Mouse (Mus musculus): Measurements from ENCODE around the gene Fpgs. TPM values are rescaled to one million over a fixed set of nuclear protein-coding genes. Genes with fewer than 3 reads are reported as not detected.

Gene Fpgs
- total RNA-seq, 1 experiment from 2014 or later = 12.5 TPM

- DNase-seq = no peak
Observed at GRCm38 (mm10) chr2:32700966-32701743, 2.8 kb downstream of the Fpgs start.

GRCm38 (mm10) chr2:32699680-32700079 is 4.3 kb downstream of the Fpgs start:
- no peak for DNase-seq

GRCm38 (mm10) chr2:32694691-32695090 is 9.3 kb downstream of the Fpgs start:
- no peak for DNase-seq

- DNase-seq = peak; percentile 93
Observed at GRCm38 (mm10) chr2:32693823-32694411, 10.0 kb downstream of the Fpgs start.

DNA sequence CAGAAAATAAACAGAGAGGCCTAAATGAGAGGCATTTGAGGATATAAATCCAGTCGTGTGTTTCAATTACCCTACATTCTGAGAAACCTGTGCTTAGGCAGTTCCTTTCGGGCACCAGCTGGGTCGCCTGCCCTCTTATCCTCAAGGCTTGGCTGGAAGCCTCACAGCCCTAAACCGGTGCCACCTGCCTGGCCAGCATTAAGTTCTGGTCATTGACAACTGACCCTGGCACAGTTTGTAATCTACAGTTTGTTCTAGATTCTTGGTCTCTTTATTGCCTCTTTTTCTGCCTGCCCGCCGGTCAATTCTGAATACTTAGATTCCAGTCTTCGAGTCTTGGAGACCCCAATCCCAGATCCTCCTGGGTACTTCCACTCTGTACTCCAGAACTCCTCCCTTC is 10.7 kb downstream of the Fpgs start:
- DNase-seq = no peak

DNA sequence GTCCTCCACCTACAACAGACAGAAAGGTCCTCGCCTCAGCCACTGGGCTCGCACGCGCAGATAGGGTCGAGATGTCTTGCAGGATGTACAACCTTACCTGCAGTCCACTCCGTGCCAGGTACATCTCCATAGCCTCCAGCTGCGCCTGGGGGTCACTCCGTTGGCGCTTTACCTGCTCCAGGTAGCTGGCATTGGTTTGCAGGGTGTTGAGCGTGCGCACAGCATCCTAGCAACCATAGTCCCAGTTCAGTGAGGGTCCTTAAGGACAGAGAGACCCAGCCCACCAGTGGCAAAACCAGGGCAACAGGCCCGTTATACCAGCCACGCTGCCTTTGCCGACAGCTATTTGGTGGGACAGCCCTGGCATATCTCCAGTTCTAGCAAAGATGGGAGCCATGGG is 11.4 kb downstream of the Fpgs start:
- no peak for DNase-seq

GRCm38 (mm10) chr2:32691041-32691440 is 12.9 kb downstream of the Fpgs start:
- no peak for DNase-seq

GRCm38 (mm10) chr2:32689420-32689819 is 14.5 kb downstream of the Fpgs start:
- peak; percentile 90 for DNase-seq

DNA sequence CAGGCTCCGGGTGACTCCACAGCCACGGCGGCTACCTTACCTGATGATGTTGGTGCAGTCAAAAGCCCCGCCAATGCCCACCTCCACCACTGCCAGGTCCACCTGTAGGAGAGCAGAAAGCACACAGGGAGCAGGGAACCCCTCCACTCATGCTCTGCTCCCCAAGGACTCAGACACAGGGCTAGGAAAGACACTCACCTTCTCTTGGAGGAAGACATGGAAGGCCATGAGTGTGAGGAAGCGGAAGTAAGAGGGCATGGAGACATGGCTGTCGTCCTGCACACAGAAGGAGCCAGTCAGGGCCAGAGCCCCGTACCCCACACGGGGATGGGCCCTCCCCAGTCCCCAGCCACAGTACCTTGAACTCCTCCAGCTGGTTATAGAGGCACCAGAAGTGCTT is 16.4 kb downstream of the Fpgs start:
- DNase-seq = no peak

- no peak for DNase-seq
Observed at GRCm38 (mm10) chr2:32686640-32687039, 17.3 kb downstream of the Fpgs start.

GRCm38 (mm10) chr2:32685807-32686206 is 18.1 kb downstream of the Fpgs start:
- no peak for DNase-seq

DNA sequence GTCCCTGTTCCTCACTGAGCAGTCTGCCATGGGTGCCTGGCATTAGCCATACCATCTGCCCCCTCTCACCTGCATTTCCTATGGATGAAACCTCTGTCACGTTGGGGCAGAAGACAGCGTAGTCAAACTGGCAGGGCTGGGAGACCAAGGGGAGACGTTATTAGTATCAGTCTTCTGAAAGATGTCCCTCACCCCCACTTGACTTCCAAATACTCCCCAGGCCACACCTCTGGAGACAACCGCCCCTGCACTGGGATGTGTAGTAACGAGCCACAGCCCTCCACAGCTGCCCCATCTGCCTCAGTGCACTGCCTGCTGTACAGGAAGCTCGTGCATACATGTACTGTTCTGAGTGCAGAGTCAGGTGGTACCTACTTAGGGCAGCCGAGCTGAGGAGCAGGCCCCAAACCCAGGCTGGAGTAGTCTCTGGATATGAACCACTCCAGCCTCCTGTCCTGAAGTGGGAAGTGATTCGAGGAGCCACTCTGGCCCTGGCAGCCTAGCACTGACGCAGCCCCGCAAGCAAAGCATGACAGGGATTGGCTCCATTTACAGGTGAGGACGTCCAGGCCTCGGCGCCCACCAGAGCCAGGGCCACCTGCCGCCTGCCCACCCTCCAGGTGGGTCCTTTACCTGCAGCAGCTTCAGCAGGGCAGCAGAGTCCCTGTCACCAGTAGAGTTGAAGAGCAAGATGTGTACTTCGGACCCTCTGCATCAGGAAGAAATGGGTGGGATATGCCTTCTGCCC is 19.1 kb downstream of the Fpgs start:
- no peak for DNase-seq

DNA sequence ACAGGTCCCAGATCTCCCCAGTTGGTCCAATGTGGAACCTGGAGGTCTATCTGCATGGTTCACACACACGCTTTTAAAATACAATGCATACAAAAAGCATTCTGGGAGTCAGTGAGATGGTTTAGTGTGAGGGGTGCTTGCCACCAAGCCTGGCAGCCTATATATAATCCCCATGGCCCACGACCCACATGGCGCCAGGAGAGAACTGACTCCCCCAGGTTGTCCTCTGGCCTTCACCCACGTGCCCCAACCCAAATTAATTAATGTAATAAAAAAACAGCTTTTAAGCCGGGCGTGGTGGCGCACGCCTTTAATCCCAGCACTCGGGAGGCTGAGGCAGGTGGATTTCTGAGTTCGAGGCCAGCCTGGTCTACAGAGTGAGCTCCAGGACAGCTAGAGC is 20.2 kb downstream of the Fpgs start:
- DNase-seq = no peak

- no peak for DNase-seq
Observed at GRCm38 (mm10) chr2:32682721-32683417, 21.1 kb downstream of the Fpgs start.

- no peak for DNase-seq
Observed at GRCm38 (mm10) chr2:32681754-32682153, 22.2 kb downstream of the Fpgs start.

DNA sequence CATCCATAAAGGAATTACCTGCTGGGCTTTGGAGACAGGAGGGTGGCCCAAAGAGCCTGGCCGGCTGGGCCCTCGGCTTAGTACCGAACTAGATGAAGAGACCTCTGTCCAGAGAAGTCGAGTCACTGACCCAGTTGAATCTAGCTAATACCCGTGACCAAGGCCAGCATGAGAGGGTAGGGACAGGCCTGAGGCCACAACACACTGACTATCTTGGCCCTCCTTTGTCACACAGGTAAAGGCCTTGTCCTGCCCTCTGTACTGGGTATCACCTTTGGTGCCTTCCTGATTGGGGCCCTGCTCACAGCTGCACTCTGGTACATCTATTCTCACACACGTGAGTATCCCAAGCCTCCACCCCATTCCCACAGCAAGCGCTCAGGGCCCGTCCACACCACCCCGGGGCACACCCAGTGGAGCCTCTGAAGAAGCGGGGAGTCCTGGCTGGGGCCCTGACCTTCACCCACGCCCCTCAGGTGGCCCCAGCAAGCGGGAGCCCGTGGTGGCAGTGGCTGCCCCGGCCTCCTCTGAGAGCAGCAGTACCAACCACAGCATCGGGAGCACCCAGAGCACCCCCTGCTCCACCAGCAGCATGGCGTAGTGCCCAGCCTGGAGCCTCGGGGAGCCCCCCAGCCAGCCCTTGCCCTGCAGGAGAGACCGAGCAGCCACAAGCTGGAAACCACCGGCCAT is 22.8 kb downstream of the Fpgs start:
- no peak for DNase-seq

DNA sequence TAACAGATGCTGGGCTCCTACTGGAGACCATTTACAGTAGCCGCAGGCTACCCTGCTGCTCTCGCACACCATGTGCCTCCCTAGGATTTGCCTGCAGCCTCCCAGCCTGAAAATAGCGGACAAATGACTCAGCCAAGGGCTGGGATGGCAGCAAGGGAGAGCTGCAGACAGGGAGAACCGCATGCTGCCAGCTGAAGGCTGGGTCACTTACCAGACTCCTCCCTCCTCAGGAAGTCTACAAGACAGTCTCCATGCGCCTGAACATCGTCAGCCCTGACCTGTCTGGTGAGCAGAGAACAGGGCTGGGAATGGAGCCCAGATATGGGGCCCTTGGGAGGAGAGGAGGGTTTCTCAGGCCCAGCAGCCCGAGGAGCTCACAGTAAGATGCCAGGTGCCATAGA is 23.9 kb downstream of the Fpgs start:
- DNase-seq = peak; percentile 64

DNA sequence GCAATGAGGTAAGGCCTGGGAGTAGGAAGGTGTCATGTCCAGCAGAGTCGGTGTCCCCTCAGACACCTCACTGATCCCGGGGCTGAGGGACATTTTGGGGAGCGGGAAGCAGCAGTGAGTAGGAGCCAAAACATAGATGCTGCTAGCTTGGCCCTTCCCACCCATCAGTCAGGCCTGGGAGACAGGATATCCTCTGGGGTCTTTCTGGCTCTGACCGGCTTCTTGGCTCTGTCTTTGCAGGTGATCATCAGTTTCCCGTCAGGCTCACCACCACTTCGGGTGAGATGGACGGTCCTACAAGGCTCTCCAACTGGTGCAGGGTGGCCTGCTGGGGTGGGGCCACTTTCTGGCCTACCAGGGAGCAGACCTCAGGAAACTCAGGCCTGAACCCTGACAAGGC is 26.3 kb downstream of the Fpgs start:
- DNase-seq = no peak

- no peak for DNase-seq
Observed at GRCm38 (mm10) chr2:32676821-32677220, 27.1 kb downstream of the Fpgs start.

DNA sequence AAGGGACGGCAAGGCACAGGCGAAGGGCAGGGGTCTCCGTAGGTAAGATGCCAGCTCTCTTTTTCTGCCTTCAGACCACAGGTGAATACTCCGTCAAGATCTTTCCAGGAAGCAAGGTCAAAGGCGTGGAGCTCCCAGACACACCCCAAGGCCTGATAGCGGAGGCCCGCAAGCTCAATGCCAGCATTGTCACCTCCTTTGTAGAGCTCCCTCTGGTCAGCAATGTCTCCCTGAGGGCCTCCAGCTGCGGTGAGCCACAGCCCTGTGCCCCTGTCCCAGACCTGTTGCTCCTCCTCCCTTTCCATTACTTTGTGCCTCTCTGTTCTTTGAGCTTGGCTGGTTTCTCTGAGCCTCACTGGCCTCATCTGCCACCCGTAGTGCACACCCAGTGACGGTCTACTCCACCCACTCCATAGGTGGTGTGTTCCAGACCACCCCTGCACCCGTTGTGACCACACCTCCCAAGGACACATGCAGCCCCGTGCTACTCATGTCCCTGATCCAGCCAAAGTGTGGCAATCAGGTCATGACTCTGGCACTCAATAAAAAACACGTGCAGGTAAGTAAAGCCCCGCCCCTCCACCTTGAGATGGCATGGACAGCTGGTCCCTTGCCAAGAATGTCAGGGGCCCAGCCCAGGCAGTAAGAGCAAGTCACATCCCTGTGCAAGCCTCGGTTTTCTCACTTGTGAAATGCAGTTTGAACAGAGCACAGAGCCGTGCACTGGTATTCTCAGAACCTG is 30.6 kb downstream of the Fpgs start:
- DNase-seq = no peak

DNA sequence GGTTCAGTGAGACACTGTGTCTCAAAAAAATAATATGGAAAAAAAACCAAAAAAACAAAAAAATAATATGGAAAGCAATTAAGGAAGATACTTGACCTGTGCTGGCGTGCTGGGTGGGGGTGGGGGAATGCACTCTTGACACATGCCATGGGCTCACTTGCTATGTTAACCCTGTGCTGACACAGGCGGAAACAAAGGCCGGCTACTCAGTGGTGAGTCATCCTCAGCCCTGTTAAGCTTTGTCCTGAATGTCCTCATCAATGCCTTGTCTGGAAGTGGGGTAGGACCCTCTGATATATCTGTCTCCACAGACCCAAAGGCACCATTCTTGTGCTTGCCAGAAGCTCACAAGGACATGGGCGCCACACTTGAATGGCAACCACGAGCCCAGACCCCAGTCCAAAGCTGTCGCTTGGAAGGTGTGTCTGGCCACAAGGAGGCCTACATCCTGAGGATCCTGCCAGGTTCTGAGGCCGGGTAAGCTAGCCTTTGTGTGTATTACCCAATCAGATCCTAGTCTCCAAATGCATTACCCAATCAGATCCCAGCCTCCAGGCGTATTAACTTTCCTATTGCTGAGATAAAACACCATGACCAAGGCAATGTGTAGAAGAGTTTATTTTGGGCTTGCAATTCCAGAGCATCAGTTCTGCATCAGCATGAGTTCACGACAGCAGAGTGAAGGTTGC is 31.9 kb downstream of the Fpgs start:
- DNase-seq = no peak

All from adrenal gland, postnatal 25 days (tissue).